Mouse (Mus musculus): ENCODE results near the gene Hoxd12. TPM values are rescaled to one million over a fixed set of nuclear protein-coding genes. Genes with fewer than 3 reads are reported as not detected.

The Hoxd12 gene
- 2.3 and 3.7 TPM in 2 replicates for polyA plus RNA-seq (2011; ENCODE audit: insufficient read length, low read depth, missing spikeins)

DNA sequence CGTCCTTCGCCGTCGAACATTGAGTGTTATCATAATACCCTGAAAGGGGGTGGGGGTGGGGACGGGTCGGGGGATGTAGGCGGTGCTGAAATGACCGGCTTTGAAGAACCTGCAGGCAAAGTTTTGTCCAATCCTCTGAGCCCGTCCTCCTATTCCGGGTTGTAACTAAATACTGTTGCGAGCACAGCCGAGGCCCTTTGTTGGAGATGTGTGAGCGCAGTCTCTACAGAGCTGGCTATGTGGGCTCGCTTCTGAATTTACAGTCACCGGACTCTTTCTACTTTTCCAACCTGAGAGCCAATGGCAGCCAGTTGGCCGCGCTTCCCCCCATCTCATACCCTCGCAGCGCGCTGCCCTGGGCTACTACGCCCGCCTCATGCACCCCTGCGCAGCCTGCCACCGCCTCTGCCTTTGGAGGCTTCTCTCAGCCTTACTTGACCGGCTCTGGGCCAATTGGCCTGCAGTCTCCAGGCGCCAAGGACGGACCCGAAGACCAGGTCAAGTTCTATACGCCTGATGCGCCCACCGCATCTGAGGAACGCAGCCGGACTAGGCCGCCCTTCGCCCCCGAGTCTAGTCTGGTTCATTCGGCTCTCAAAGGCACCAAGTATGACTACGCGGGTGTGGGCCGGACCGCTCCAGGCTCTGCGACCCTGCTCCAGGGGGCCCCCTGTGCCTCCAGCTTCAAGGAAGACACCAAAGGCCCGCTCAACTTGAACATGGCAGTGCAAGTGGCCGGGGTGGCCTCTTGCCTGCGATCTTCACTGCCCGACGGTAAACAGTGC, at the start of gene Hoxd12:
TSS of gene Hoxd12 (plus strand) at position 133 of the 785 bp plus-strand sequence.
- Histone ChIP-seq H3K4me3 (ENCODE audit: insufficient read depth, low read length) (no peak within 1 kb of the TSS), H3K4me1 (ENCODE audit: control insufficient read depth, insufficient read depth, low read length) (no peaks in the 10 kb centered on the region), H3K27ac (ENCODE audit: insufficient read depth, low read length) (no peak within 1 kb of the TSS)
- TF ChIP-seq CTCF (IDR thresholded peaks at IDR 0.05; ENCODE audit: borderline replicate concordance, insufficient read depth, low read length) (no peak), POLR2A (IDR thresholded peaks at IDR 0.05; ENCODE audit: low read depth, low read length) (no peak)

DNA sequence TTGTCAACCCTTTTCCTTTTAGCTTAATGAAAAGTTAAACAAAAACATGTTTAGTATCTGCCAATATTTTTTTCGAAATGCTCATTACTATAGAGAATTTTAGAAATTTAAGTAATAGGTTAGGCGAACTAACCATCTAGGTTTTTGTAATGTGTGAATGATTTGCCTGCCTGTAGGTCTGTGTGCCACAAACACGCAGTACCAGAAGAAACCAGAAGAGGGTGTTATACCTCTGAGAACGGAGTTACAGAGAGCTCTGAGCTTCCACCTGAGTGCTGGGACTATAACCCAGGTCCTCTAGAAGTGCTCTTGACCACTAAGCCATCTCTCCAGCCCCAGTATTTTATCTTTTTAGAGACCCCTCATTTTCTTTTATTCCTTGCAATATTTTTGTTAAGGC, 39.4 kb upstream of the Hoxd12 start:
- Histone ChIP-seq H3K4me1 (ENCODE audit: control insufficient read depth, insufficient read depth, low read length) (no peaks in the 10 kb centered on the region), H3K4me3 (ENCODE audit: insufficient read depth, low read length) (no peak overlapping the region), H3K27ac (ENCODE audit: insufficient read depth, low read length) (no peak overlapping the region)
- TF ChIP-seq CTCF (IDR thresholded peaks at IDR 0.05; ENCODE audit: borderline replicate concordance, insufficient read depth, low read length) (no peak), POLR2A (IDR thresholded peaks at IDR 0.05; ENCODE audit: low read depth, low read length) (no peak)

DNA sequence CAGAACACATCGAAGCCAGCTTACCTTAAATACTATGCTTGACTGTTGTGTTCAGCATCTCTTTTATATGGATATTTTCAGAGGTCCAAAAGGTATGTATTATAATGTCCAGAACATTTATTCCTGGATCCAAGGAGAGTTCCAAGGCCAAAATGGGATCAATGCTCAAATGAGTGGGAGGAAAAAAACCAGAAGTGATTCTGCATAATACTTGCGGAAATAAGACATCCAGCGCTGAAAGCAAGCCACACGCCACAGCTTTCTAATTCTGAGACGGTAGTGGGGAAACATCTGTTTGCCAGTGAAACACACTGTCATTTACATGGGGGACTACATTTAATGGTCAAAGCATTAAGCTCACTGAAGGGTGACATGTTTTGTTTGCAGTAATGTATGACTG, 32.4 kb upstream of the Hoxd12 start:
- TF ChIP-seq POLR2A (IDR thresholded peaks at IDR 0.05; ENCODE audit: low read depth, low read length) (no peak), CTCF (IDR thresholded peaks at IDR 0.05; ENCODE audit: borderline replicate concordance, insufficient read depth, low read length) (no peak)
- H3K4me1 ChIP-seq (ENCODE audit: control insufficient read depth, insufficient read depth, low read length) = no peaks in the 10 kb centered on the region
- no peak overlapping the region for H3K27ac ChIP-seq (ENCODE audit: insufficient read depth, low read length)
- H3K4me3 ChIP-seq (ENCODE audit: insufficient read depth, low read length) = no peak overlapping the region

DNA sequence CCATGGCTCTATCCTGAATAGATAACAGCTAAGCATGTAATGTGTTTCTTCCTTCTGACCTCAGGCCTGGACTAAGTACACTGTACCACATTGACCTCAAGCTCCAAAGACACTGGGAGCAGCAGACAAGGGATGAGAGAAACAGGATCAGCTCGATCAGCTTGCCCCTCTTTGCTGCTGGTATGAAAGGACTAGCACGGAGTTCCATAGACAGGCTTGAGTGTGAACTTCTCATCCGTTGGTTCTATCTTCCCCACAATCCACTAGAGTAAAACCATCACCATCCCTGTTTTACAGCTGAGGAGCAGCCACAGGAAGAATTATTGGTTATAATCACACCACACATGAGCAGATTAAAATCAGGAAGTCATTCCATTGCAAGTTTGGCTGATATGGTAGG, 29.2 kb upstream of the Hoxd12 start:
- Histone ChIP-seq H3K4me3 (ENCODE audit: insufficient read depth, low read length) (no peak overlapping the region), H3K4me1 (ENCODE audit: control insufficient read depth, insufficient read depth, low read length) (no peaks in the 10 kb centered on the region), H3K27ac (ENCODE audit: insufficient read depth, low read length) (no peak overlapping the region)
- TF ChIP-seq CTCF (IDR thresholded peaks at IDR 0.05; ENCODE audit: borderline replicate concordance, insufficient read depth, low read length) (no peak), POLR2A (IDR thresholded peaks at IDR 0.05; ENCODE audit: low read depth, low read length) (no peak)

DNA sequence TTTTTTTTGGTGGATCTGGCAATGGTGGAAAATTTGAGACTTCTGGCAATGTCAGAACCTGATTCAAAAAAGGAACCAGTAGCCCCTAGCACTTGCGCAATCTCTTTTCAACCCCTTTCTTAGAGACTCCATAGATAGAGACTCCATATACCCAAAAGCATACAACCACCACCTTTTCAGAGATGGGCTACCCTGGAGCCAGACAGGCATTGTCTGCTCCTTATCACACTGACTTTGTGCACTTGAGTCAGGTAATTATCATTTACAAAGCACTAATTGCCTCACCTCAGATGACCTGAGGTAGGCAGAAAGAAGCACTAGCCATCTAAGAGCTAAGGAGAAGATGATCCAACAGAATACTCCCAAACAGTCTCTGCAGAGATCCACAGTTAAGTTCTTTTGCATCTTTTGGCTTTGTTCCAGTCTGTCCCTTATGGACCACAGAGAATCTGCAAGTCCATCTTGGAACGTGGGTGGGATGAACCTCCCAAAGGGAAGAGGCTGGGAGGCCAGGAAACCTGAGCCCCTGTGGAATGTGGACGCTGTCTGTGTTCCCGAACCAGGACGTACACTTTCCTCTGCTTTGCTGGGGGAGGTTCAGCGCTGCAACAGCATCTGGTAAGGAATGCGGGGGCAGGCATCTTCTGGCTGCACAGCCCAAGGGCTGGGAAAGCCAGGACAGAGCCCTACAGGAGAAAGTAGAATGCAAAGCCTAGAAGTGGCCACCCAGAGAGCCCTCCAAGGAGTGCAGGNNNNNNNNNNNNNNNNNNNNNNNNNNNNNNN, 27.5 kb upstream of the Hoxd12 start:
- Histone ChIP-seq H3K4me3 (ENCODE audit: insufficient read depth, low read length) (no peak overlapping the region), H3K27ac (ENCODE audit: insufficient read depth, low read length) (no peak overlapping the region), H3K4me1 (ENCODE audit: control insufficient read depth, insufficient read depth, low read length) (no peaks in the 10 kb centered on the region)
- TF ChIP-seq CTCF (IDR thresholded peaks at IDR 0.05; ENCODE audit: borderline replicate concordance, insufficient read depth, low read length) (no peak), POLR2A (IDR thresholded peaks at IDR 0.05; ENCODE audit: low read depth, low read length) (no peak)

DNA sequence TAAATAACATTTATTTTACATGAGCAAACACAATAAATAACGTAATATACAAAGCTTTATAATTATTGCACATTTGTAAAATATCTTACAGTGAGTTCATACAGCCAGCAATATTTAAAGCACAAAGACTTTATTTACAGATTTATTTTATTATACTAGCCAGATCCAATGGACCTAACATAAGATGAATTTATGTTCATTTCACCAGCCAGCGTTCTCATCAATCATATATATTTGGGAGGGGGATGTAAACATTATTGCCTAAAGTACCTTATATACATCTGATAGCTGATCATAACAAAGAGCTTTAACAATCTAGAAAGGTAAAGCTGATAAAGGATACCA, 21.8 kb upstream of the Hoxd12 start:
- Histone ChIP-seq H3K27ac (ENCODE audit: insufficient read depth, low read length) (no peak overlapping the region), H3K4me3 (ENCODE audit: insufficient read depth, low read length) (no peak overlapping the region), H3K4me1 (ENCODE audit: control insufficient read depth, insufficient read depth, low read length) (no peaks in the 10 kb centered on the region; the same call in 1 of the 2 replicates)
- TF ChIP-seq POLR2A (IDR thresholded peaks at IDR 0.05; ENCODE audit: low read depth, low read length) = no peak
- TF ChIP-seq CTCF (IDR thresholded peaks at IDR 0.05; ENCODE audit: borderline replicate concordance, insufficient read depth, low read length) = no peak

DNA sequence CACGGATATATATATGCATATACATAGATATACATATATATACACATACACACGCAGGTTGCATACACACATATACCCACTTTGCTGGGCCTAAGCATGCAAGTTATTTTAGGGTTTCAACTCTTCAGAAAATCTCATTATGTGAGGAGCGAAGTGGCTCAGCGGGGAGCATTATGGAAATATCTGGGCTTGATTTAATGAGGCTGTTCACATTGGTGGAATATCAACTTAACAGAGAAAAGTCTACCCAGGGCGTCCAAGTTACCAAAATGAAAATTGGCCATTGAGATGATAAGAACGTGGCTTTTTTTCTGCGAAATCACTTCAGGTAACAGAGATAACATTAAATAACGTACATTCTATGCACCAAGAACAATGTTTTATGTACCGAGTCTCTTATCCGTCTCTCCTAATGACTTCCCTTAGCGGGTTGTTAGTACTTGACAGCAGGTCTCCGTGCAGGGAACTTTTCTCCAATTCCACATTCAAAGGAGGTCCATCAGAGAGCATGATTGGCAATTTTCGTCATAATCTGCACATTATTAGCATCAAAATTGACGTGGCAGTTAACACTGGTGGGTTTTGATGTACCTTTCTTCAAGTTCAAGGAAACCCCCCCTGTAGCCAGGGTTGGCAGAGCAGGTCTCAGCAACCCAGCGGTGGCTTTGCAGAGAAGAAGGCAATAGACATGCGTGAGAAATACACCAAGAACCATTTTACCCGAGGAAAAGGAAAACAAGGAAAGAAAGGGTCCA, 20.9 kb upstream of the Hoxd12 start:
- H3K4me3 ChIP-seq (ENCODE audit: insufficient read depth, low read length) = no peak overlapping the region
- H3K27ac ChIP-seq (ENCODE audit: insufficient read depth, low read length) = no peak overlapping the region
- no peaks in the 10 kb centered on the region; the same call in 1 of the 2 replicates for H3K4me1 ChIP-seq (ENCODE audit: control insufficient read depth, insufficient read depth, low read length)

DNA sequence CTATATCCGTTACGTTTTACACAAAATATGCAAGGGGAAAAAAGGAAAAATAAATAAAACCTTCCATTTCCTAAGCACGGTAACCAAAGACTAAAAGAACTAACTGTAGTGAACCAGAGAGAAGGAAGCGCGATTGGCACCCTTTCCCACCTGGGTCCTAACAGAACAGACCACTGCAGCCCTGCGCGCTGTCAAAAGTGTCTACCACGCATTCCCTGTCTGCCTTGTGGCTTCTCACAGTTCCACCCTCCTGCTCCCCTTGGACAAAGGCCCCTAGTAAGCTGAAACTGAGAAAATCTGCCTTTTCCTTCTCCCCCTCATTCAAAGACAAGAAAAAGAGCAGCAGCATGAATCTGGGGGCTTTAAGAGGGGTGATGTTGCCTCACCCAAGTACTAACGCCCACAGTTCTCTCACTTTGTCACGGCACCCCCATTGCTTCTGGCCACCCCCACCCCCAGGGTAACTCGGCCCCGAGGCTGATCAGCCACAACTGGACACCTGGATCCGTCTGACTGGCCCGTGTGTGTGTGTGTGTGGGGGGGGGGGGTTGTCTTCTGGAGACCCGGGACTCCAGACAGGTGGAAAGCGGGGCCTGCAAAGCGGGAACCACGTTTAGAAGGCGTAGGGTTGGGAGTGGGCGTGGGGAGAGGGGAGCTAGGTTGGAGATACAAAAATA, 19.9 kb upstream of the Hoxd12 start:
- Histone ChIP-seq H3K4me3 (ENCODE audit: insufficient read depth, low read length) (no peak overlapping the region), H3K27ac (ENCODE audit: insufficient read depth, low read length) (no peak overlapping the region), H3K4me1 (ENCODE audit: control insufficient read depth, insufficient read depth, low read length) (no peaks in the 10 kb centered on the region; the same call in 1 of the 2 replicates)
- no peak for TF ChIP-seq POLR2A (IDR thresholded peaks at IDR 0.05; ENCODE audit: low read depth, low read length)
- TF ChIP-seq CTCF (IDR thresholded peaks at IDR 0.05; ENCODE audit: borderline replicate concordance, insufficient read depth, low read length) = no peak

More for the DNA sequence above, 20.9 kb upstream of the Hoxd12 start:
- TF ChIP-seq POLR2A (IDR thresholded peaks at IDR 0.05; ENCODE audit: low read depth, low read length) (no peak), CTCF (IDR thresholded peaks at IDR 0.05; ENCODE audit: borderline replicate concordance, insufficient read depth, low read length) (no peak)

DNA sequence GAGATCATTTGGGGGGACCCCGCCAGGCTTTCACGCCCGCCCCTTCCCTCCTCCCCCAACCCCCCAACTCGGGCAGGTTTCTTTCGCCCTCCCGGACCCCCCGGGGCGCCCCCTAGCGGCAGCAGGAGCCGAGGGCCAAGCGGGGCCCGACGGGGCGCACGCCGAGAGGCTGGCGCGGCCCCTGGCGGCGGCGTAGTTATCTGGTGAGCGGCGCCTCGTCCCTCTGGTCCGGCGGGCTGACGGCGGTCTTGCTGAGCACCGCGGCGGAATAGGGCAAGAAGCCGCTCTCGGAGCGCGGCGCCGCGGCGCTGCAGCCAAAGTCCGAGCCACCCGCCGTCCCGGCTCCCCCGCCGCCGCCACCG, 19.4 kb upstream of the Hoxd12 start:
- no peak overlapping the region for H3K27ac ChIP-seq (ENCODE audit: insufficient read depth, low read length)
- no peak overlapping the region for H3K4me3 ChIP-seq (ENCODE audit: insufficient read depth, low read length)
- TF ChIP-seq POLR2A (IDR thresholded peaks at IDR 0.05; ENCODE audit: low read depth, low read length) (no peak), CTCF (IDR thresholded peaks at IDR 0.05; ENCODE audit: borderline replicate concordance, insufficient read depth, low read length) (no peak)

More for the DNA sequence above, 19.4 kb upstream of the Hoxd12 start:
- no peaks in the 10 kb centered on the region; the same call in 1 of the 2 replicates for H3K4me1 ChIP-seq (ENCODE audit: control insufficient read depth, insufficient read depth, low read length)
